ENCODE assay signal across 9 mouse cellular contexts in genomic region chr10:66901873-66902272, GRCm38 (mm10).
A peak's percentile ranks its signal among the peaks of the same experiment; 100 is the strongest.
DNase-seq lines count a peak whose midpoint lies in the region; ATAC-seq lines count a peak whose summit lies in the region.
"Had no signal": no experiment of that assay in that cellular context is flagged by ENCODE, and none has a peak within 500 bp of the region (broad histone marks: within the 10 kb centered on the region; RNA-seq: fewer than 3 reads in every experiment).

No protein-coding gene starts in this region.

- H3K9ac ChIP-seq in liver, embryonic 11.5 days (ENCODE audit: low read depth, low read length) = no peak overlapping the region
- H3K9ac ChIP-seq in forebrain, embryonic 16.5 days (replicated peaks; ENCODE audit: low read depth, low read length) = peak overlapping the region; percentile 44; the same call in 1 of the 2 replicates
- peak overlapping the region; percentile 55 for H3K9ac ChIP-seq in limb, embryonic 13.5 days
- 0 out of 2 replicates have a peak overlapping the region, but pooled peaks have one; percentile 0 for H3K9ac ChIP-seq in neural tube, embryonic 15.5 days (replicated peaks)

- H3K27ac ChIP-seq in liver, embryonic 11.5 days (ENCODE audit: low read depth, low read length) = no peak overlapping the region
- H3K27ac ChIP-seq in forebrain, embryonic 16.5 days (ENCODE audit: low read length) = no peak overlapping the region
- no peak overlapping the region for H3K27ac ChIP-seq in limb, embryonic 13.5 days
- no peak overlapping the region for H3K27ac ChIP-seq in neural tube, embryonic 15.5 days (replicated peaks)

- peak overlapping the region; percentile 55 for H3K4me2 ChIP-seq in liver, embryonic 11.5 days
- H3K4me2 ChIP-seq in forebrain, embryonic 16.5 days (ENCODE audit: low read length) = peak overlapping the region; percentile 48
- peak overlapping the region; percentile 61 for H3K4me2 ChIP-seq in limb, embryonic 13.5 days (replicated peaks)
- peak overlapping the region; percentile 52 for H3K4me2 ChIP-seq in neural tube, embryonic 15.5 days

- peaks cover 8% of the 10 kb centered on the region for H3K4me1 ChIP-seq in liver, embryonic 11.5 days (replicated peaks; ENCODE audit: control insufficient read depth, insufficient read depth, low read length)
- peaks cover 17% of the 10 kb centered on the region for H3K4me1 ChIP-seq in forebrain, embryonic 16.5 days (replicated peaks; ENCODE audit: control insufficient read depth, insufficient read depth, low read length)
- peaks cover 20% of the 10 kb centered on the region for H3K4me1 ChIP-seq in limb, embryonic 13.5 days
- peaks cover 29% of the 10 kb centered on the region for H3K4me1 ChIP-seq in neural tube, embryonic 15.5 days

- DNase-seq in liver, embryonic 11.5 days (ENCODE audit: low spot score) = no peak
- no peak for DNase-seq in liver
- DNase-seq in adrenal gland, postnatal 25 days = no peak
- no peak for DNase-seq in testis, postnatal 10 days (ENCODE audit: low spot score)
- DNase-seq: kidney, adult 2 months; thymus, postnatal 36 days had no signal

- ATAC-seq in liver, embryonic 11.5 days (replicated peaks; ENCODE audit: low FRiP score) = no peak
- ATAC-seq in forebrain, embryonic 16.5 days = peak; percentile 45; the same call in 1 of the 2 replicates
- 0 out of 2 replicates have a peak, but pooled peaks have one; percentile 18 for ATAC-seq in limb, embryonic 13.5 days (ENCODE audit: low FRiP score, low read depth)
- ATAC-seq in neural tube, embryonic 15.5 days (ENCODE audit: low FRiP score) = no peak

- H3K9me3 ChIP-seq in liver, embryonic 11.5 days (ENCODE audit: control insufficient read depth, low read length) = no peaks in the 10 kb centered on the region
- no peaks in the 10 kb centered on the region for H3K9me3 ChIP-seq in forebrain, embryonic 16.5 days (ENCODE audit: control insufficient read depth, low read length)
- H3K9me3 ChIP-seq in limb, embryonic 13.5 days = no peaks in the 10 kb centered on the region
- H3K9me3 ChIP-seq in neural tube, embryonic 15.5 days (replicated peaks) = no peaks in the 10 kb centered on the region

- 6% methylated on average over 9 of the region's 9 CpGs for WGBS in liver, embryonic 11.5 days
- 1% methylated on average over 9 of the region's 9 CpGs for WGBS in forebrain, embryonic 16.5 days
- WGBS in limb, embryonic 13.5 days = 6% methylated on average over 9 of the region's 9 CpGs
- 4% methylated on average over 9 of the region's 9 CpGs for WGBS in neural tube, embryonic 15.5 days

- no peaks in the 10 kb centered on the region for H3K27me3 ChIP-seq in liver, embryonic 11.5 days (replicated peaks; ENCODE audit: control insufficient read depth, insufficient read depth, low read length)
- no peaks in the 10 kb centered on the region for H3K27me3 ChIP-seq in forebrain, embryonic 16.5 days (replicated peaks; ENCODE audit: control insufficient read depth, insufficient read depth, low read length)
- H3K27me3 ChIP-seq in limb, embryonic 13.5 days = no peaks in the 10 kb centered on the region; the same call in 1 of the 2 replicates
- no peaks in the 10 kb centered on the region for H3K27me3 ChIP-seq in neural tube, embryonic 15.5 days (replicated peaks)

- peak overlapping the region; percentile 20 for H3K4me3 ChIP-seq in liver, embryonic 11.5 days (ENCODE audit: low read depth, low read length)
- H3K4me3 ChIP-seq in forebrain, embryonic 16.5 days (replicated peaks; ENCODE audit: low read length) = peak overlapping the region; percentile 23
- peak overlapping the region; percentile 25 for H3K4me3 ChIP-seq in limb, embryonic 13.5 days
- peak overlapping the region; percentile 15 for H3K4me3 ChIP-seq in neural tube, embryonic 15.5 days (replicated peaks)

- H3K36me3 ChIP-seq in liver, embryonic 11.5 days (ENCODE audit: control insufficient read depth, insufficient read depth, low read length) = no peaks in the 10 kb centered on the region
- H3K36me3 ChIP-seq in forebrain, embryonic 16.5 days (ENCODE audit: control insufficient read depth, insufficient read depth) = no peaks in the 10 kb centered on the region
- H3K36me3 ChIP-seq in limb, embryonic 13.5 days = no peaks in the 10 kb centered on the region
- no peaks in the 10 kb centered on the region for H3K36me3 ChIP-seq in neural tube, embryonic 15.5 days

Comparison
In these comparisons a context has a peak if more than half of its experiments do, and no peak if none do; other contexts are left out.
1. ATAC-seq: peak in forebrain, embryonic 16.5 days (single experiment) and limb, embryonic 13.5 days (single experiment); none in liver, embryonic 11.5 days (single experiment) and neural tube, embryonic 15.5 days (single experiment).
2. Peak in every context shown above with its lines, with median percentiles within 50 percentile points of each other: H3K4me2 ChIP-seq and H3K4me3 ChIP-seq.